Mouse (Mus musculus) liver, postnatal 0 days (tissue): ENCODE data around the gene Nlrc4.

Experiments used
- CTCF ChIP-seq: sonication (generic); IDR thresholded peaks from 2 replicates; pipeline ENCODE4 v1.5.1; 2016; ENCODE audit warnings: antibody characterized with exemption, low read depth
- EP300 ChIP-seq: IDR thresholded peaks from 2 replicates; pipeline ENCODE4 v1.6.1; 2016; ENCODE audit warnings: antibody characterized with exemption, low read depth, mild to moderate bottlenecking

- TF ChIP-seq CTCF (no peak), EP300 (no peak)
Measured at GRCm38 (mm10) chr17:74501085-74501484, 42.1 kb upstream of the Nlrc4 start.
